Mouse (Mus musculus) heart, postnatal 0 days (tissue): Measurements from ENCODE around the gene Gjb3.

Experiments
- CTCF ChIP-seq: IDR thresholded peaks from 2 replicates; pipeline ENCODE4 v1.5.1; 2016; ENCODE audit warnings: antibody characterized with exemption, control low read depth, low read depth
- EP300 ChIP-seq: IDR thresholded peaks from 2 replicates; pipeline ENCODE4 v1.6.1; 2016; ENCODE audit warnings: antibody characterized with exemption, low read depth

DNA sequence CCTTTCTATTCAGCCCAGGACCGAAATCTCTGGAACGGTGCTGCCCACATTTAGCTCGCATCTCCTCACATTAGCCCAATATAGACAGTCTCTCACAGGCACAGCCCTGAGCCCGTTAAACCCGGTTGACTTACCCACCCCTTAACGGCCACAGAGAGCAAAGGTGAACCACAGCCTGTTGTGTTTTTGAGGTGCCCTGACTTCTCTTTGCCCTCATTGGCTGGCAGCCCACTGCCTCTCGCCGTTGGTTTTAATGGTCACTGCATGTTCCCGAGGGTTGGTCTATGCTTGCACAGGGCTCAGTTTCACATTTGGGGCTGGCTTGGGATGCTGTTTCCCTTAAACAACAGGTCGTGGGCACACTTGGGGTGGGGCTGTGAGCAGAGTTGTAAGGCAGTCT, 6.3 kb downstream of the Gjb3 start:
- TF ChIP-seq CTCF (no peak), EP300 (no peak)
